Mouse (Mus musculus) G1E (cell line): ENCODE measurements around the gene Spata45. TPM values are rescaled to one million over a fixed set of nuclear protein-coding genes. Genes with fewer than 3 reads are reported as not detected.

Experiments
- ATAC-seq: 2 replicates; pipeline ENCODE4 v1.8.0; 2016; ENCODE audit warnings: mild to moderate bottlenecking; ENCODE audit not compliant: insufficient number of reproducible peaks, poor library complexity, low FRiP score, severe bottlenecking; ENCODE audit errors: extremely low read depth
- DNase-seq: peaks from one replicate; pipeline ENCODE4 v3.0.0; 2012; ENCODE audit warnings: low spot score
- H3K27me3 ChIP-seq: 2 replicates; pipeline ENCODE4 v1.6.1; 2012; ENCODE audit warnings: mild to moderate bottlenecking, low read length, inconsistent platforms; ENCODE audit not compliant: insufficient read depth
- H3K36me3 ChIP-seq: replicated peaks from 2 replicates; pipeline ENCODE3; 2012; ENCODE audit warnings: mild to moderate bottlenecking, inconsistent platforms
- H3K4me1 ChIP-seq: 2 replicates; pipeline ENCODE4 v1.6.1; 2012; ENCODE audit warnings: low read depth, low read length, inconsistent platforms, mixed read lengths; ENCODE audit not compliant: insufficient read depth
- H3K4me3 ChIP-seq: 2 replicates; pipeline ENCODE4 v1.5.1; 2012; ENCODE audit warnings: low read depth, mild to moderate bottlenecking, inconsistent platforms, low read length, moderate library complexity, mixed read lengths
- H3K9me3 ChIP-seq: replicated peaks from 2 replicates; pipeline ENCODE4 v1.6.1; 2012; ENCODE audit warnings: inconsistent platforms
- CTCF ChIP-seq: IDR thresholded peaks from 2 replicates; pipeline ENCODE4 v1.5.1; 2012; ENCODE audit warnings: low read depth, low read length, inconsistent platforms, mixed read lengths
- GATA1 ChIP-seq: IDR thresholded peaks from 2 replicates; pipeline ENCODE4 v1.6.1; 2012; ENCODE audit warnings: borderline replicate concordance, low read length, inconsistent platforms, mixed read lengths
- GATA2 ChIP-seq: IDR thresholded peaks from 2 replicates; pipeline ENCODE4 v1.6.1; 2012; ENCODE audit warnings: low read depth, low read length, inconsistent platforms, borderline replicate concordance
- POLR2AphosphoS5 ChIP-seq: IDR thresholded peaks from 2 replicates; pipeline ENCODE4 v1.6.1; 2012; ENCODE audit warnings: low read depth, low read length, inconsistent platforms; ENCODE audit not compliant: insufficient replicate concordance
- TAL1 ChIP-seq: conservative IDR thresholded peaks from 2 replicates; pipeline ENCODE4 v1.6.1; 2012; ENCODE audit warnings: low read depth, low read length, inconsistent platforms, mixed read lengths
- polyA plus RNA-seq: library from polyadenylated mRNA; stranded (reverse); fragments of >175 nt; gene quantifications from 2 replicates; pipeline ENCODE4 v1.2.3, GENCODE M21; 2012
- total RNA-seq, 2 experiments: library from RNA; stranded (forward) in 1 of 2; stranded (reverse) in 1 of 2; fragments of 200-1000 nt in 1 of 2; fragments of >200 nt in 1 of 2; fragmentation: Nextera tagmentation in 1 of 2; gene quantifications; 2 replicates each; pipeline ENCODE4 v1.2.3; 2014 to 2017

Spata45 gene
- total and polyA plus RNA-seq, 3 experiments, result not detected

- ATAC-seq, result no peak
- DNase-seq, result no peak
- H3K4me3 ChIP-seq, result no peak overlapping the region
- no peaks in the 10 kb centered on the region for H3K27me3 ChIP-seq
- H3K4me1 ChIP-seq, result peaks cover 20% of the 10 kb centered on the region
- H3K9me3 ChIP-seq, result no peaks in the 10 kb centered on the region
- H3K36me3 ChIP-seq, result peaks cover 98% of the 10 kb centered on the region
- TF ChIP-seq CTCF (no peak), POLR2AphosphoS5 (no peak), GATA2 (no peak), TAL1 (no peak), GATA1 (no peak)
Measured at GRCm38 (mm10) chr1:191073001-191073400, 36.6 kb downstream of the Spata45 start.

- Histone ChIP-seq H3K4me1 (peaks cover 20% of the 10 kb centered on the region), H3K4me3 (no peak overlapping the region), H3K27me3 (no peaks in the 10 kb centered on the region), H3K9me3 (no peaks in the 10 kb centered on the region), H3K36me3 (peaks cover 98% of the 10 kb centered on the region)
- no peak for ATAC-seq
- no peak for DNase-seq
- TF ChIP-seq CTCF, result no peak
- no peak for TF ChIP-seq TAL1
- TF ChIP-seq GATA1, result no peak
- no peak for TF ChIP-seq POLR2AphosphoS5
- TF ChIP-seq GATA2, result no peak
Measured at GRCm38 (mm10) chr1:191073486-191073885, 37.0 kb downstream of the Spata45 start.

- no peaks in the 10 kb centered on the region for H3K9me3 ChIP-seq
- no peak overlapping the region for H3K4me3 ChIP-seq
- DNase-seq (no peak), ATAC-seq (no peak)
- TF ChIP-seq CTCF (0 out of 2 replicates have a peak, but pooled peaks have one; percentile 13), TAL1 (no peak)
- peaks cover 98% of the 10 kb centered on the region for H3K36me3 ChIP-seq
- H3K4me1 ChIP-seq, result peaks cover 16% of the 10 kb centered on the region
- no peaks in the 10 kb centered on the region for H3K27me3 ChIP-seq
Measured at GRCm38 (mm10) chr1:191075199-191075883, 38.9 kb downstream of the Spata45 start.

GRCm38 (mm10) chr1:191083230-191083629, 46.8 kb downstream of the Spata45 start:
- no peak overlapping the region for H3K4me3 ChIP-seq
- DNase-seq (no peak), ATAC-seq (no peak)
- H3K27me3 ChIP-seq, result no peaks in the 10 kb centered on the region
- peaks cover 49% of the 10 kb centered on the region for H3K4me1 ChIP-seq
- peaks cover 89% of the 10 kb centered on the region for H3K36me3 ChIP-seq
- H3K9me3 ChIP-seq, result no peaks in the 10 kb centered on the region
- TF ChIP-seq GATA2 (no peak), TAL1 (no peak), POLR2AphosphoS5 (no peak), GATA1 (no peak), CTCF (no peak)

- DNase-seq, result no peak
- no peaks in the 10 kb centered on the region for H3K9me3 ChIP-seq
- no peak for ATAC-seq
- H3K27me3 ChIP-seq, result no peaks in the 10 kb centered on the region
- H3K36me3 ChIP-seq, result peaks cover 77% of the 10 kb centered on the region
- peaks cover 67% of the 10 kb centered on the region for H3K4me1 ChIP-seq
- peak overlapping the region; percentile 51; the same call in 1 of the 2 replicates for H3K4me3 ChIP-seq
- TF ChIP-seq TAL1, result no peak
- TF ChIP-seq GATA2, result no peak
- no peak for TF ChIP-seq GATA1
- no peak for TF ChIP-seq POLR2AphosphoS5
- TF ChIP-seq CTCF, result no peak; the same call in 1 of the 2 replicates
Measured at GRCm38 (mm10) chr1:191084951-191085559, 48.6 kb downstream of the Spata45 start.

- no peaks in the 10 kb centered on the region for H3K27me3 ChIP-seq
- DNase-seq (peak; percentile 63), ATAC-seq (peak; percentile 37; the same call in 1 of the 2 replicates)
- no peaks in the 10 kb centered on the region for H3K9me3 ChIP-seq
- H3K4me1 ChIP-seq, result peaks cover 70% of the 10 kb centered on the region
- H3K4me3 ChIP-seq, result peak overlapping the region; percentile 41; the same call in 1 of the 2 replicates
- H3K36me3 ChIP-seq, result peaks cover 72% of the 10 kb centered on the region
- TF ChIP-seq TAL1, result no peak
Measured at GRCm38 (mm10) chr1:191085597-191085996, 49.2 kb downstream of the Spata45 start.
